Mouse (Mus musculus) neural tube, embryonic 15.5 days (tissue): Measurements from ENCODE around the gene Laptm5. TPM values are rescaled to one million over a fixed set of nuclear protein-coding genes. Genes with fewer than 3 reads are reported as not detected.

ENCODE experiments used
- ATAC-seq: fragments of 200-750 bp; cut with Nextera tagmentation; 2 replicates; pipeline ENCODE4 v1.8.0; 2017; ENCODE audit warnings: mild to moderate bottlenecking, moderate TSS enrichment, moderate library complexity; ENCODE audit not compliant: low FRiP score
- H3K27ac ChIP-seq: fragments of 300-500 bp; sonication (generic); replicated peaks from 2 replicates; pipeline ENCODE4 v1.5.1; 2015; ENCODE audit warnings: mild to moderate bottlenecking, inconsistent platforms
- H3K27me3 ChIP-seq: fragments of 300-500 bp; sonication (generic); replicated peaks from 2 replicates; pipeline ENCODE4 v1.6.1; 2015; ENCODE audit warnings: inconsistent platforms
- H3K36me3 ChIP-seq: fragments of 300-500 bp; sonication (generic); 2 replicates; pipeline ENCODE4 v1.6.1; 2015; ENCODE audit warnings: inconsistent platforms
- H3K4me1 ChIP-seq: fragments of 300-500 bp; sonication (generic); 2 replicates; pipeline ENCODE4 v1.6.1; 2015; ENCODE audit warnings: inconsistent platforms
- H3K4me2 ChIP-seq: fragments of 300-500 bp; sonication (generic); 2 replicates; pipeline ENCODE4 v1.6.1; 2015; ENCODE audit warnings: inconsistent platforms, mild to moderate bottlenecking, moderate library complexity
- H3K4me3 ChIP-seq: fragments of 300-500 bp; sonication (generic); replicated peaks from 2 replicates; pipeline ENCODE4 v1.5.1; 2015; ENCODE audit warnings: mild to moderate bottlenecking, inconsistent platforms
- H3K9ac ChIP-seq: fragments of 300-500 bp; sonication (generic); replicated peaks from 2 replicates; pipeline ENCODE4 v1.6.1; 2015; ENCODE audit warnings: mild to moderate bottlenecking, inconsistent platforms
- H3K9me3 ChIP-seq: fragments of 300-500 bp; sonication (generic); replicated peaks from 2 replicates; pipeline ENCODE4 v1.6.1; 2016; ENCODE audit warnings: inconsistent platforms
- WGBS: fragments of 180-500 bp; shearing (Covaris S2); methylation state at CpG from one replicate; pipeline ENCODE4 v1.1.7; 2015; ENCODE audit warnings: mixed read lengths; 5-methylcytosine and 5-hydroxymethylcytosine counted together
- polyA plus RNA-seq: library from polyadenylated mRNA; unstranded; fragments of >200 nt; fragmentation: Nextera tagmentation; extraction: Ambion mirVana; gene quantifications from 2 replicates; pipeline ENCODE4 v1.2.1, GENCODE M21; 2015

Gene Laptm5
- polyA plus RNA-seq, 1 experiment from 2014 or later = 29.8 TPM

- H3K27me3 ChIP-seq = peaks cover 21% of the 10 kb centered on the region
- H3K4me3 ChIP-seq = no peak overlapping the region
- ATAC-seq = no peak
- H3K9ac ChIP-seq = no peak overlapping the region
- H3K9me3 ChIP-seq = no peaks in the 10 kb centered on the region
- 74% methylated on average over 5 of the region's 5 CpGs for WGBS
- no peak overlapping the region for H3K27ac ChIP-seq
- peaks cover 16% of the 10 kb centered on the region for H3K4me1 ChIP-seq
- no peak overlapping the region for H3K4me2 ChIP-seq
- H3K36me3 ChIP-seq = no peaks in the 10 kb centered on the region
These were observed 31.6 kb upstream of the Laptm5 start for GRCm38 (mm10) chr4:130881336-130881735.

DNA sequence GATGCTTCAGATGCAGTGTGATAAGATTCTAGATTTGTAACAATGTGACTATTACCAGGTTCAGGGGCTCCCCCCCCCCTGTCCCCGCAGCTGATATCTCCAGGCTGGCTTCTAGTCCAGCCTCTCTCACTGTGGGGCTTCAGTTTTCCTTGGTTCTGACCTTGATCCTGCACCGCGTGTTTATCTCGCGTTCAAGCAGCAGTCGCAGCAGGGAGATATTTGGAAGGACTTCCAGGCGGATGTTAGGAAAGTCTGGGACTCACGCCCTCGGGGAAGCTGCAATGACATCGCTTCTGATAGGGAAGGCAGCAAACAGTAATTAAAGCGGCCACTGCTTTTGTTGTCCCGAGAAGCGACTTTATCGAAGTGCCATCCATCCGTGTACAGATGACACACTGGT, 30.2 kb upstream of the Laptm5 start:
- WGBS = 76% methylated on average over 15 of the region's 15 CpGs
- Histone ChIP-seq H3K36me3 (no peaks in the 10 kb centered on the region), H3K4me2 (no peak overlapping the region), H3K9ac (no peak overlapping the region), H3K4me1 (peaks cover 15% of the 10 kb centered on the region), H3K27ac (no peak overlapping the region), H3K9me3 (no peaks in the 10 kb centered on the region), H3K27me3 (peaks cover 15% of the 10 kb centered on the region), H3K4me3 (no peak overlapping the region)
- ATAC-seq = no peak

- Histone ChIP-seq H3K9me3 (no peaks in the 10 kb centered on the region), H3K27ac (no peak overlapping the region), H3K27me3 (peaks cover 15% of the 10 kb centered on the region), H3K36me3 (no peaks in the 10 kb centered on the region), H3K4me2 (no peak overlapping the region), H3K4me3 (no peak overlapping the region), H3K4me1 (peaks cover 4% of the 10 kb centered on the region), H3K9ac (no peak overlapping the region)
- ATAC-seq = no peak
- WGBS = 53% methylated on average over 13 of the region's 13 CpGs
These were observed 28.9 kb upstream of the Laptm5 start for GRCm38 (mm10) chr4:130883820-130884533.

- no peaks in the 10 kb centered on the region for H3K36me3 ChIP-seq
- no peak for ATAC-seq
- 0 out of 2 replicates have a peak, but pooled peaks cover 7% of the 10 kb centered on the region for H3K27me3 ChIP-seq
- no peak overlapping the region for H3K4me2 ChIP-seq
- H3K4me1 ChIP-seq = peaks cover 6% of the 10 kb centered on the region
- H3K9ac ChIP-seq = no peak overlapping the region
- no peaks in the 10 kb centered on the region for H3K9me3 ChIP-seq
- no peak overlapping the region for H3K4me3 ChIP-seq
- no peak overlapping the region for H3K27ac ChIP-seq
- WGBS = 24% methylated on average over 11 of the region's 11 CpGs
These were observed 25.7 kb upstream of the Laptm5 start for GRCm38 (mm10) chr4:130887148-130887745.

GRCm38 (mm10) chr4:130889777-130890510, 23.0 kb upstream of the Laptm5 start:
- no peak overlapping the region for H3K4me2 ChIP-seq
- H3K36me3 ChIP-seq = no peaks in the 10 kb centered on the region
- H3K4me3 ChIP-seq = no peak overlapping the region
- no peak overlapping the region for H3K9ac ChIP-seq
- H3K4me1 ChIP-seq = peaks cover 9% of the 10 kb centered on the region
- 65% methylated on average over 10 of the region's 11 CpGs for WGBS
- H3K27me3 ChIP-seq = 0 out of 2 replicates have a peak, but pooled peaks cover 7% of the 10 kb centered on the region
- no peak overlapping the region for H3K27ac ChIP-seq
- no peak for ATAC-seq
- H3K9me3 ChIP-seq = no peaks in the 10 kb centered on the region

DNA sequence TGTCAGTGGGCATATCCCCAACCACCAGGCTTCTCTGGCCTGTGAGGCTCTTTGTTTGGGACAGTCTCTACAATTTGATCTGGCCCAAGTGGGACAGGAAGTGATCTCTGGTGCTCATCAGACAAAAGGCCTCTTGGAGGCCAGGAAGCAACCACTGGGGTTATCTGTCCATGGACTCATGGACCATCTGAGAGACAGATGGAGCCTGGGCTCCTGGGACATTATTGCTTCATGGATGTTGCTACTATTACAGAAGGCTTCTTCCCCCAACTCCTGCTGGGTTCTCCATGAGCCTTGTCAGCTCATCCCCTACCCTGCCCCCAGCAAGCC, 22.4 kb upstream of the Laptm5 start:
- Histone ChIP-seq H3K4me3 (no peak overlapping the region), H3K9me3 (no peaks in the 10 kb centered on the region), H3K27me3 (0 out of 2 replicates have a peak, but pooled peaks cover 7% of the 10 kb centered on the region), H3K9ac (no peak overlapping the region), H3K36me3 (no peaks in the 10 kb centered on the region), H3K4me2 (no peak overlapping the region), H3K27ac (no peak overlapping the region), H3K4me1 (peaks cover 9% of the 10 kb centered on the region)
- ATAC-seq = no peak

- H3K4me2 ChIP-seq = no peak overlapping the region
- ATAC-seq = no peak
- H3K4me1 ChIP-seq = peaks cover 9% of the 10 kb centered on the region
- 0 out of 2 replicates have a peak, but pooled peaks cover 7% of the 10 kb centered on the region for H3K27me3 ChIP-seq
- H3K9ac ChIP-seq = no peak overlapping the region
- no peak overlapping the region for H3K27ac ChIP-seq
- no peaks in the 10 kb centered on the region for H3K36me3 ChIP-seq
- no peak overlapping the region for H3K4me3 ChIP-seq
- H3K9me3 ChIP-seq = no peaks in the 10 kb centered on the region
- 40% methylated on average over 17 of the region's 17 CpGs for WGBS
These were observed 20.8 kb upstream of the Laptm5 start for GRCm38 (mm10) chr4:130892001-130892587.

- 74% methylated on average over 5 of the region's 5 CpGs for WGBS
- H3K9ac ChIP-seq = no peak overlapping the region
- peaks cover 7% of the 10 kb centered on the region for H3K4me1 ChIP-seq
- H3K9me3 ChIP-seq = no peaks in the 10 kb centered on the region
- no peaks in the 10 kb centered on the region for H3K36me3 ChIP-seq
- no peak overlapping the region for H3K4me2 ChIP-seq
- 0 out of 2 replicates have a peak, but pooled peaks cover 7% of the 10 kb centered on the region for H3K27me3 ChIP-seq
- no peak overlapping the region for H3K27ac ChIP-seq
- no peak for ATAC-seq
- no peak overlapping the region for H3K4me3 ChIP-seq
These were observed 19.2 kb upstream of the Laptm5 start for GRCm38 (mm10) chr4:130893688-130894087.

- H3K4me2 ChIP-seq = no peak overlapping the region
- H3K9me3 ChIP-seq = no peaks in the 10 kb centered on the region
- no peak for ATAC-seq
- H3K4me1 ChIP-seq = peaks cover 7% of the 10 kb centered on the region
- no peak overlapping the region for H3K9ac ChIP-seq
- H3K36me3 ChIP-seq = no peaks in the 10 kb centered on the region
- H3K27me3 ChIP-seq = 0 out of 2 replicates have a peak, but pooled peaks cover 7% of the 10 kb centered on the region
- 90% methylated on average over 6 of the region's 6 CpGs for WGBS
- no peak overlapping the region for H3K4me3 ChIP-seq
- no peak overlapping the region for H3K27ac ChIP-seq
These were observed 17.2 kb upstream of the Laptm5 start for GRCm38 (mm10) chr4:130895701-130896100.

- H3K27me3 ChIP-seq = 0 out of 2 replicates have a peak, but pooled peaks cover 7% of the 10 kb centered on the region
- ATAC-seq = no peak
- peaks cover 7% of the 10 kb centered on the region for H3K4me1 ChIP-seq
- no peak overlapping the region for H3K27ac ChIP-seq
- H3K9me3 ChIP-seq = no peaks in the 10 kb centered on the region
- H3K4me2 ChIP-seq = no peak overlapping the region
- H3K36me3 ChIP-seq = no peaks in the 10 kb centered on the region
- H3K9ac ChIP-seq = no peak overlapping the region
- 68% methylated on average over 2 of the region's 2 CpGs for WGBS
- no peak overlapping the region for H3K4me3 ChIP-seq
These were observed 16.6 kb upstream of the Laptm5 start for GRCm38 (mm10) chr4:130896372-130896771.

GRCm38 (mm10) chr4:130899383-130899781, 13.5 kb upstream of the Laptm5 start:
- no peak overlapping the region for H3K4me3 ChIP-seq
- H3K9me3 ChIP-seq = no peaks in the 10 kb centered on the region
- H3K27ac ChIP-seq = no peak overlapping the region
- no peak for ATAC-seq
- H3K36me3 ChIP-seq = no peaks in the 10 kb centered on the region
- H3K4me1 ChIP-seq = no peaks in the 10 kb centered on the region
- 56% methylated on average over 3 of the region's 3 CpGs for WGBS
- no peaks in the 10 kb centered on the region for H3K27me3 ChIP-seq
- H3K9ac ChIP-seq = no peak overlapping the region
- H3K4me2 ChIP-seq = no peak overlapping the region
